Comparison of ENCODE assay signal across 31 mouse cellular contexts in the genomic region with DNA sequence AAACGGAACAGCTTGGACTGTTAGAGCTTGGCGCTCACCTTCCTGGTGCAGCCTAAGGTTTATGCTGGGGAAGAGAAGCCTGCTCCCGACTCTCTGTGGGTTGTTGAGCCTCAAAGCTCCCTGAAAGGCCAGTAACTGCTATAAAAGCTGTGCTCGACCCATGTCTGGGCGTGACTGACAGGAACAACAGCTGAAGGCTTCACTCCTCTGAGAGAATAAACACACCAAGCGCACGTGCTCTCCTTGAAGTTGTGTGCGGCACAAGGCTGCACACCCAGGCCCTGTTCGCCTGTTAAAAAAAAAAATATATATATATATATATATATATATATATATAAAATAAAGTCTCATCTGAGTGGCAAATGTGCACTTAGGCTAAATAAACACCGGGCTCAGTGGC.
"Had no signal": no experiment of that assay in that cellular context is flagged by ENCODE, and none has a peak within 500 bp of the region (broad histone marks: within the 10 kb centered on the region; RNA-seq: fewer than 3 reads in every experiment).

No protein-coding gene starts in this region.

- H3K4me3 ChIP-seq: limb, embryonic 12.5 days; limb, embryonic 13.5 days; limb, embryonic 15.5 days; liver, embryonic 12.5 days; liver, embryonic 13.5 days; liver, embryonic 15.5 days; lung, embryonic 15.5 days; megakaryocyte, embryonic 14.5 days; midbrain, embryonic 10.5 days; midbrain, embryonic 12.5 days; midbrain, embryonic 13.5 days; midbrain, embryonic 15.5 days; neural tube, embryonic 12.5 days; neural tube, embryonic 13.5 days had no signal

- H3K4me1 ChIP-seq: liver, embryonic 12.5 days; liver, embryonic 13.5 days; liver, embryonic 15.5 days; lung, embryonic 15.5 days; megakaryocyte, embryonic 14.5 days had no signal

- H3K4me2 ChIP-seq: limb, embryonic 12.5 days; limb, embryonic 13.5 days; limb, embryonic 15.5 days; liver, embryonic 11.5 days; liver, embryonic 12.5 days; liver, embryonic 13.5 days; liver, embryonic 15.5 days; lung, embryonic 14.5 days; lung, embryonic 15.5 days; midbrain, embryonic 11.5 days; midbrain, embryonic 12.5 days; midbrain, embryonic 13.5 days; midbrain, embryonic 15.5 days; neural tube, embryonic 12.5 days; neural tube, embryonic 13.5 days had no signal

- H3K9me3 ChIP-seq: limb, embryonic 12.5 days; limb, embryonic 13.5 days; limb, embryonic 15.5 days; liver, embryonic 12.5 days; liver, embryonic 13.5 days; liver, embryonic 15.5 days; lung, embryonic 15.5 days; megakaryocyte, embryonic 14.5 days; midbrain, embryonic 10.5 days; midbrain, embryonic 12.5 days; midbrain, embryonic 13.5 days; midbrain, embryonic 15.5 days; neural tube, embryonic 12.5 days; neural tube, embryonic 13.5 days had no signal

- H3K9ac ChIP-seq: limb, embryonic 12.5 days; limb, embryonic 13.5 days; limb, embryonic 15.5 days; liver, embryonic 12.5 days; liver, embryonic 13.5 days; liver, embryonic 14.5 days; liver, embryonic 15.5 days; liver, postnatal 0 days; lung, embryonic 14.5 days; lung, embryonic 15.5 days; midbrain, embryonic 12.5 days; midbrain, embryonic 13.5 days; midbrain, embryonic 15.5 days; neural tube, embryonic 12.5 days; neural tube, embryonic 13.5 days had no signal

- ATAC-seq: liver, embryonic 12.5 days; liver, postnatal 0 days; lung, postnatal 0 days; midbrain, embryonic 13.5 days; midbrain, embryonic 15.5 days; midbrain, embryonic 16.5 days had no signal

- H3K36me3 ChIP-seq: liver, embryonic 12.5 days; liver, embryonic 13.5 days; liver, embryonic 15.5 days; midbrain, embryonic 12.5 days; midbrain, embryonic 15.5 days had no signal

- H3K27me3 ChIP-seq: limb, embryonic 13.5 days; limb, embryonic 15.5 days; liver, embryonic 13.5 days; lung, embryonic 15.5 days; midbrain, embryonic 15.5 days; neural tube, embryonic 13.5 days had no signal

- H3K27ac ChIP-seq: limb, embryonic 12.5 days; limb, embryonic 13.5 days; limb, embryonic 15.5 days; liver, embryonic 12.5 days; liver, embryonic 13.5 days; liver, embryonic 14.5 days; liver, embryonic 15.5 days; lung, embryonic 15.5 days; macrophage; midbrain, embryonic 12.5 days; midbrain, embryonic 13.5 days; midbrain, embryonic 15.5 days; neural tube, embryonic 12.5 days; neural tube, embryonic 13.5 days had no signal

- DNase-seq: left cerebral cortex, postnatal 4 days; liver; liver, embryonic 13.5 days; liver, postnatal 0 days; lung, adult 18-20 months; lung, adult 2 months; lung, embryonic 14.5 days; lung, postnatal 10 days; lung, postnatal 14 days; lung, postnatal 36 days; lung, postnatal 4 days; midbrain, embryonic 14.5 days had no signal
